Mouse (Mus musculus) kidney, adult 2 months (tissue): Measurements from ENCODE around the gene Mrps10.

Source experiments
- CTCF ChIP-seq: fragments of 200-500 bp; conservative IDR thresholded peaks from 2 replicates; pipeline ENCODE4 v1.5.1; 2011; ENCODE audit warnings: low read depth, mild to moderate bottlenecking, control low read depth, low read length, moderate library complexity, mixed read lengths; ENCODE audit not compliant: insufficient read depth, insufficient read length
- POLR2A ChIP-seq: fragments of 200-500 bp; IDR thresholded peaks from one replicate; pipeline ENCODE4 v1.6.1; 2011; ENCODE audit warnings: low read depth, low read length, control low read depth

GRCm38 (mm10) chr17:47330616-47331015 is 38.1 kb upstream of the Mrps10 start:
- TF ChIP-seq CTCF: no peak
- no peak for TF ChIP-seq POLR2A
